Mouse (Mus musculus): ENCODE results near the gene Acoxl. TPM values are rescaled to one million over a fixed set of nuclear protein-coding genes. Genes with fewer than 3 reads are reported as not detected.

Gene Acoxl
- polyA plus RNA-seq, 1 experiment from 2014 or later: 1.6 TPM

DNA sequence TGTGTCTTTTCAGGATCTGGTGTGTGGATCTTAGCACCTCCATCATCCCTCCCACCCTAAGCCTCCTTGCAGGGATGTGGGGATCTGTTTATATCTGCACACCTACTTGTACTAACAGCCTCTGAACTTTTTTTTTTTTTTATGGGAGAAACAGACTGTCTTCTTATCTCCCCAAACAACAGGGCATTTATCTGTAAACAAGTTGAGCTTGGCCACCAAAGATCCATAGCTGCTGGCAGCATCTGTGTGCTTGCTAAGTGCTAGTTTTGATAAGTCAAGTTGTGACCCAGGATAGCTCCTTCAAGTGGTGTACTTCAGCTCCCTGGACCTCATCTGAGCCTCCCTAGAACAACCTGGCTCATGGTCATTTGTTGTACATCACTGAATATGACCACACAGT is 305.3 kb downstream of the Acoxl start:
- Histone ChIP-seq H3K4me2 (replicated peaks; ENCODE audit: low read depth, low read length) (no peak overlapping the region), H3K27ac (ENCODE audit: low read depth, low read length) (no peak overlapping the region), H3K9ac (ENCODE audit: low read depth, low read length) (no peak overlapping the region), H3K4me1 (ENCODE audit: control insufficient read depth, insufficient read depth, low read length) (peaks cover 18% of the 10 kb centered on the region), H3K4me3 (ENCODE audit: low read length) (no peak overlapping the region), H3K9me3 (ENCODE audit: control insufficient read depth, low read length) (no peaks in the 10 kb centered on the region), H3K27me3 (ENCODE audit: control insufficient read depth, insufficient read depth, low read length) (no peaks in the 10 kb centered on the region), H3K36me3 (ENCODE audit: control insufficient read depth, insufficient read depth, low read length) (peaks cover 50% of the 10 kb centered on the region)
- ATAC-seq (ENCODE audit: low FRiP score, low TSS enrichment): no peak

DNA sequence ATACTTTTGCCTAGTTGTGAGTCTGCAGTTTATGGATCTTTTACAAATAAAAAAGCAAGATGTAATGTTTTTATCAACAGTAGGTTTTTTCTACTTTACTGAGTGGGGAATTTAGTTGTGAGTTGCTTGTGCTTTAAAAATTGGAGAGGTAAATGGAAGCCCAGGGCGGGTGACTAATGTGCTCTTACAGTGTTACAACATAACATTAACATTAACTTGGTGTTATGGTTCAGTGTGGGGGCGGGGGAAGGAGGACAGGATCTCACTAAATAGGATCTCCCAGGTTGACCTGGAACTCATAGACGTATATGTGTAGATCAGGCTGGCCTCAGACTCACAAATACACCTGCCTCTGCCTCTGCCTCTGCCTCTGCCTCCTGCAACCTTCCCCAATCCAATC is 306.8 kb downstream of the Acoxl start:
- ATAC-seq (ENCODE audit: low FRiP score, low TSS enrichment): no peak
- Histone ChIP-seq H3K4me1 (ENCODE audit: control insufficient read depth, insufficient read depth, low read length) (peaks cover 10% of the 10 kb centered on the region), H3K9me3 (ENCODE audit: control insufficient read depth, low read length) (no peaks in the 10 kb centered on the region), H3K27me3 (ENCODE audit: control insufficient read depth, insufficient read depth, low read length) (no peaks in the 10 kb centered on the region), H3K9ac (ENCODE audit: low read depth, low read length) (no peak overlapping the region), H3K36me3 (ENCODE audit: control insufficient read depth, insufficient read depth, low read length) (peaks cover 57% of the 10 kb centered on the region), H3K4me3 (ENCODE audit: low read length) (no peak overlapping the region), H3K4me2 (replicated peaks; ENCODE audit: low read depth, low read length) (no peak overlapping the region), H3K27ac (ENCODE audit: low read depth, low read length) (no peak overlapping the region)
- WGBS: 57% methylated on average over 3 of the region's 3 CpGs

DNA sequence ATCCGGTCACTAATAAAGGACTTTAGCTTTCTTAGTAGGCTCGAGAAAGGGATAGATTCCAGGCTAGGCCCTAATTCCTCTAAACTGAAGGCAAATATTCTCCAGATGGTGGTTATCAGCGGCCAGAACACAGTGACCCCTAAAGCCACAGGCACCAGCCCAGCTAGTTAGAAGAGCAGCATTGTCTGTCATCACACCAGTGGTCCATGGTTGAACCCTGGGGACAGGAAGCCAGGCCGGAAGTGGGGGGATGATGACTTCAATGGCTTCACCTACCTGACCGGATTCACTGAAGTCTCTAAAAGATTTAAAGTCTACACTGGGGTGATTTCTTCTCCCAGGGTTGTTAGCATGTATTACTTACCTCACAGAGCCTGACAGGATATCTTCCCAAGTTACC is 310.9 kb downstream of the Acoxl start:
- Histone ChIP-seq H3K9me3 (ENCODE audit: control insufficient read depth, low read length) (no peaks in the 10 kb centered on the region), H3K27me3 (ENCODE audit: control insufficient read depth, insufficient read depth, low read length) (no peaks in the 10 kb centered on the region), H3K4me2 (replicated peaks; ENCODE audit: low read depth, low read length) (no peak overlapping the region), H3K4me1 (ENCODE audit: control insufficient read depth, insufficient read depth, low read length) (peaks cover 7% of the 10 kb centered on the region; the same call in 1 of the 2 replicates), H3K27ac (ENCODE audit: low read depth, low read length) (no peak overlapping the region), H3K9ac (ENCODE audit: low read depth, low read length) (no peak overlapping the region), H3K36me3 (ENCODE audit: control insufficient read depth, insufficient read depth, low read length) (peaks cover 61% of the 10 kb centered on the region), H3K4me3 (ENCODE audit: low read length) (no peak overlapping the region)
- WGBS: 70% methylated on average over 5 of the region's 5 CpGs
- no peak for ATAC-seq (ENCODE audit: low FRiP score, low TSS enrichment)

DNA sequence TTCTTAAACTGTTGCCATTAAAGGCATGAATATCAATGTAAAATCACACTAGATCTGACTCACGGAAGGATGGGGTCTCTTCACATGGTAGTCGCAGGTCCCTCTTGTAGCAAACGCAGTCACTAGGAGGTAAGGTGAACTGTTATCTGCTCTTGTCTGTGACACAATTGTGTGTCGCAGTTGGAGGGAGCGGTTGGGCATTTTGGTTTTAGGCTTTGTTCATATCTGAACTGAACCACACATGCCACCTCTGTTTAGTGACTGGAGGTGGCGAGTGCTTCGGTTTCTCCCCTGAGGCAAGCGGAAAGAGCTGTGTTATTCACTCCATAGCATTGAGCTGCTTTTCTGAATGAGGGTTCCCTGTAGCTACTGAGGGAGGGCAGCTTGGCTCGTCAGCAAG is 313.5 kb downstream of the Acoxl start:
- no peak overlapping the region for H3K4me2 ChIP-seq (replicated peaks; ENCODE audit: low read depth, low read length)
- H3K9ac ChIP-seq (ENCODE audit: low read depth, low read length): no peak overlapping the region
- H3K9me3 ChIP-seq (ENCODE audit: control insufficient read depth, low read length): no peaks in the 10 kb centered on the region
- H3K36me3 ChIP-seq (ENCODE audit: control insufficient read depth, insufficient read depth, low read length): peaks cover 57% of the 10 kb centered on the region
- H3K4me1 ChIP-seq (ENCODE audit: control insufficient read depth, insufficient read depth, low read length): peaks cover 12% of the 10 kb centered on the region
- H3K4me3 ChIP-seq (ENCODE audit: low read length): no peak overlapping the region
- ATAC-seq (ENCODE audit: low FRiP score, low TSS enrichment): no peak
- no peaks in the 10 kb centered on the region for H3K27me3 ChIP-seq (ENCODE audit: control insufficient read depth, insufficient read depth, low read length)
- H3K27ac ChIP-seq (ENCODE audit: low read depth, low read length): no peak overlapping the region
- WGBS: 85% methylated on average over 9 of the region's 9 CpGs

DNA sequence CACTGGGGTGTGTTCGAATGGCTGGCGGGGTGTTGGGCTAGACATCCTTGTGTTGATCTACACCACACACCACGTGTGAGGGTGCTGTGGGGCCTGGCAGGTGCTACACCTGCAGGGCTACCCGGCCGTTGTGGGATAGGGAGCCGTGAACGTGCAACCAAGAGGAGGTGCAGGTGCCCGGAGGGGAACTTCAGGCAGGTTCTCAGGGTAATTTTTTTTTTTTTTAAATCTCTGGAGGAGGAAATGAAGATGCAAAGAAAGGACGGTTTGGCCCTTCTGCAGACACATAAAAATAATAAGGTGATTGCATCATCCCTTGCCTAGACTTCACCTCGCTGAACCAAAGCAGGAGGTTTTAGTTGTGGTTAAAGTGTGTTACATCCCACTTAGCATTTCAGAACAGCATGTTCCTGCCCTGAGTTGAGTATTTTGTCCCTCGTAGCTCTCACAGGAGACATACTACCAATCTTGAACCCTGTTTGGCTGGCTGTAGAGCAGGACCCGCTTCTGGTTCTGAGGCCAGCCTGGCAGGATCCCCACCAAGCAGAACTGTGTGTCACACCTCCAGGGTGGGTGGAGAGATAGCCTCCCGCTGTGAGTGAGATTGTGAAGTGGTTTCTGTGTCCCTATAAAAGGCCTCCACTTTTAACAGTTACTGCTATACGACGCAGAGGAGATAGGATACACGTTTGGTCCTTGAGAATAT is 314.3 kb downstream of the Acoxl start:
- WGBS: 80% methylated on average over 16 of the region's 16 CpGs
- H3K27me3 ChIP-seq (ENCODE audit: control insufficient read depth, insufficient read depth, low read length): no peaks in the 10 kb centered on the region
- no peak overlapping the region for H3K4me2 ChIP-seq (replicated peaks; ENCODE audit: low read depth, low read length)
- no peak overlapping the region for H3K27ac ChIP-seq (ENCODE audit: low read depth, low read length)
- H3K36me3 ChIP-seq (ENCODE audit: control insufficient read depth, insufficient read depth, low read length): peaks cover 49% of the 10 kb centered on the region
- no peak overlapping the region for H3K9ac ChIP-seq (ENCODE audit: low read depth, low read length)
- no peaks in the 10 kb centered on the region for H3K9me3 ChIP-seq (ENCODE audit: control insufficient read depth, low read length)
- no peak for ATAC-seq (ENCODE audit: low FRiP score, low TSS enrichment)
- no peak overlapping the region for H3K4me3 ChIP-seq (ENCODE audit: low read length)
- H3K4me1 ChIP-seq (ENCODE audit: control insufficient read depth, insufficient read depth, low read length): peaks cover 20% of the 10 kb centered on the region

DNA sequence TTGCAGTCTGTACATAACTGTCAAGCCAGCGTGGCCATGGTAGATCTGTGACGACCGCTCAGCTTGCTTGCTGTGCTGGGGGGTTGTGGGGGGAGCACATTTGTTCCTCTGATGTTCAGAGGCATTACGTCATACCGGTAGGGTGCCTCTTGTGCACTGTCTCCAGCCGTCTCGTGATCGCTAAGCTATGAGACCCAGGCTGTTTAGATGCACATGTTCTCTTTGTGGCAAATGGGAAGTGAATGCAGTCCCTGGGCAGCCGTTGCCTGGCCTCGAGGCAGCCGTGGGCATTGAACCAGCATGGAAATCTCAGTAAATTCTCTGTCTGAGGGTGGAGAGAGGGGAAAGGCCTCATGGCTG is 314.9 kb downstream of the Acoxl start:
- peaks cover 44% of the 10 kb centered on the region for H3K36me3 ChIP-seq (ENCODE audit: control insufficient read depth, insufficient read depth, low read length)

DNA sequence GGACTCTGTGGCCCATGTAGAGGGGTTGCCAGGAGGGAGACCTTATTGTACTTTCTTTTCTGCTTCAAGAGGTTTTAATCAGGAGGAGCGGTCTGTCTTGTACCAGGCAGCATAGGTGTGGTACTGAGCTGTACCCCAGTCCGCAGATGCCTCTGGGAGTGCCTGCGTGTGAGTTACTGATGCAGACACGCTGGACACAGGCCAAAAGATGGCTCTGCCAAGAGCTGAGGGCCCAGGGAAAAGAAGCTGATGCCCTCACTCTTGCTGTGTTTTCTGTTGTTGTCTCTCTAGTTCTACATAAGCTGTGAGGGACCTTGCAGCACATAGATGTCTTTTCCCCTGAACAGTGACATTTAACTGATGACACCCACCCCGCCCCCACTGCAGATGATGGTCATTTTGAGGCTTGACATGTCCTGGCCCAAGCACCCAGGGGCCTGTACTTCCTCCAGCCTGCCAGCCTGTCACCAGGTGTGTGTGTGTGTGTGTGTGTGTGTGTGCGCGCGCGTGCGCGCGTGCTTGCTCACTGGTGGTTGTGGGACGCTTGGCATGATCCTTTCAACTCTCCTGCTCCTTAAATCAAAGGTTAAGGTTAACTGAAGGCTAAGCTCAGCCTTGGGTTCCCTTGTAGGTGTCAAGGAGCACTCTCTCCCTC is 316.9 kb downstream of the Acoxl start:
- ATAC-seq (ENCODE audit: low FRiP score, low TSS enrichment): no peak
- no peaks in the 10 kb centered on the region for H3K9me3 ChIP-seq (ENCODE audit: control insufficient read depth, low read length)
- 93% methylated on average over 13 of the region's 13 CpGs for WGBS
- no peak overlapping the region for H3K4me3 ChIP-seq (ENCODE audit: low read length)
- H3K27ac ChIP-seq (ENCODE audit: low read depth, low read length): no peak overlapping the region
- H3K9ac ChIP-seq (ENCODE audit: low read depth, low read length): no peak overlapping the region
- peaks cover 30% of the 10 kb centered on the region for H3K4me1 ChIP-seq (ENCODE audit: control insufficient read depth, insufficient read depth, low read length)
- no peaks in the 10 kb centered on the region for H3K27me3 ChIP-seq (ENCODE audit: control insufficient read depth, insufficient read depth, low read length)
- H3K36me3 ChIP-seq (ENCODE audit: control insufficient read depth, insufficient read depth, low read length): peaks cover 36% of the 10 kb centered on the region; the same call in 1 of the 2 replicates
- H3K4me2 ChIP-seq (replicated peaks; ENCODE audit: low read depth, low read length): no peak overlapping the region

More for the DNA sequence above, 314.9 kb downstream of the Acoxl start:
- Histone ChIP-seq H3K4me2 (replicated peaks; ENCODE audit: low read depth, low read length) (no peak overlapping the region), H3K9me3 (ENCODE audit: control insufficient read depth, low read length) (no peaks in the 10 kb centered on the region), H3K4me1 (ENCODE audit: control insufficient read depth, insufficient read depth, low read length) (peaks cover 23% of the 10 kb centered on the region), H3K9ac (ENCODE audit: low read depth, low read length) (no peak overlapping the region), H3K27ac (ENCODE audit: low read depth, low read length) (no peak overlapping the region), H3K27me3 (ENCODE audit: control insufficient read depth, insufficient read depth, low read length) (no peaks in the 10 kb centered on the region), H3K4me3 (ENCODE audit: low read length) (no peak overlapping the region)
- ATAC-seq (ENCODE audit: low FRiP score, low TSS enrichment): no peak
- 80% methylated on average over 11 of the region's 11 CpGs for WGBS

DNA sequence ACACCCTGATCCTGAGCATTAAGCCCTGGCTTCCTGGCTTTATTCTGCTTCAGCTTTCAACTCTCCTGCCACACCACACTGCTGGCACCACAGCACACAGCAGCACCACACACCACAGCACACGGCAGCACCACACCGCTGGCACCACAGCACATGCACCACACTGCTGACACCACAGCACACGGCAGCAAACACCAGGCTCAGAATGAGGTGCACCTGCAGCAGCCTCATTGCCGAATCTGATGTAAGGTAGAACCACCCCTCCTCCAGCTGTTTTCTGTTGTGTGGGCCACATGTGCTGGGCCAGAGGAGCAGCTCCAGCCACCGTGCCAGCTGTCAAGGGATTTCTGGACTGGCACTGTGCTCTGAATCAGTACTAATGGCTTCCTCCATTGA is 317.4 kb downstream of the Acoxl start:
- Histone ChIP-seq H3K4me2 (replicated peaks; ENCODE audit: low read depth, low read length) (no peak overlapping the region), H3K9ac (ENCODE audit: low read depth, low read length) (no peak overlapping the region), H3K27me3 (ENCODE audit: control insufficient read depth, insufficient read depth, low read length) (no peaks in the 10 kb centered on the region), H3K27ac (ENCODE audit: low read depth, low read length) (no peak overlapping the region), H3K9me3 (ENCODE audit: control insufficient read depth, low read length) (no peaks in the 10 kb centered on the region), H3K36me3 (ENCODE audit: control insufficient read depth, insufficient read depth, low read length) (peaks cover 33% of the 10 kb centered on the region; the same call in 1 of the 2 replicates), H3K4me3 (ENCODE audit: low read length) (no peak overlapping the region), H3K4me1 (ENCODE audit: control insufficient read depth, insufficient read depth, low read length) (peaks cover 30% of the 10 kb centered on the region)
- ATAC-seq (ENCODE audit: low FRiP score, low TSS enrichment): no peak
- 77% methylated on average over 5 of the region's 5 CpGs for WGBS

DNA sequence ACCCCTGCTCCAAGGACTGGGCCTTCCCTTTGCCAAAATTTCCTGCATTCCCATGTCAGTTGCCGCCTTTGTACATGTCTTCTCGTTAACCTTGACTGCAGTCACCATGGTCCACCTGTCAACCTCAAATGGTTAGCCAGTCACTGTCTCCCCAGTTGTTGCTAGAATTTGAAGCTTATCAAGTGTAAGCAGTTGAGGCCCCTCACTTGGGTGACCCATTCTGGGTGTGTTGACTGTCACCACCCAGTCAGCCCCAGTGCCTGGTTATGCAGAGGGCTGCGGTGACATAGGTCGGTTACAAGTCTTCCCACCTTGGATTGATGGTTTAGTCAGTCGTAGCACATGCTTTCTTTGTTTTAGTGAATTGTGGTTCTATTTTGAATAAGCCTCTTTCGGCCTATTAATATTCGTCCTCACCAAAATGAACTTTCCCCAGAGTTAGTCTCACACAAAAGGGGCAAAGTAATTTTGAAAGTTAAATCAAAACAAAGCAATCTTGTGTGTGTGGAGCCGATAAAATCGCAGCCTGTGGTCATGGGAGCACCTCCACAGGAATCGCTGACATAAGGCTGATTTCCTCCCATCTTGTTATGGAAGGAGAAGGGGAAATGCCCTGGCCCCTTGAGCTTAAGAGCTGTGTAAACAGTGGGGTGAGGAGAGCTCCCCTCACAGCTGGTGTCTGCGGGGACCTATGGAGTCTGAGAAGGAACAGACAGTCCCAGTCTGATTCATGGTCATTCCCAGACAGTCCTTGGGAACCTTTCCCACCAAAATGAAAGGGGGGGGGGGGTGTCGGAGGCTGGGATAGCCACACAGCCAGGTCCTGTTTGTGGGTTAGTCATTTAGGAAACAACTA is 318.1 kb downstream of the Acoxl start:
- no peak for ATAC-seq (ENCODE audit: low FRiP score, low TSS enrichment)
- H3K36me3 ChIP-seq (ENCODE audit: control insufficient read depth, insufficient read depth, low read length): peaks cover 29% of the 10 kb centered on the region; the same call in 1 of the 2 replicates
- WGBS: 57% methylated on average over 12 of the region's 12 CpGs
- H3K27me3 ChIP-seq (ENCODE audit: control insufficient read depth, insufficient read depth, low read length): no peaks in the 10 kb centered on the region
- H3K27ac ChIP-seq (ENCODE audit: low read depth, low read length): no peak overlapping the region
- H3K9me3 ChIP-seq (ENCODE audit: control insufficient read depth, low read length): no peaks in the 10 kb centered on the region
- no peak overlapping the region for H3K4me3 ChIP-seq (ENCODE audit: low read length)
- no peak overlapping the region for H3K4me2 ChIP-seq (replicated peaks; ENCODE audit: low read depth, low read length)
- H3K4me1 ChIP-seq (ENCODE audit: control insufficient read depth, insufficient read depth, low read length): peaks cover 30% of the 10 kb centered on the region
- H3K9ac ChIP-seq (ENCODE audit: low read depth, low read length): no peak overlapping the region

All from kidney, embryonic 14.5 days (tissue).